Mouse (Mus musculus): ENCODE measurements at regions not wholly inside any gene's neighbourhood (a gene's known extent, or its start where the extent isn't known, plus 50 kb on each side); places are given as distances from the start of the nearest gene placed in this dataset.
"Not testable (repeated sequence)": the region's sequence is repeated elsewhere in the genome, so short reads cannot be mapped to it uniquely, and the experiment has no call there.

- H3K4me1 ChIP-seq (replicated peaks): no peaks in the 10 kb centered on the region
- no peak overlapping the region for H3K4me3 ChIP-seq
- H3K9ac ChIP-seq: no peak overlapping the region
- H3K4me2 ChIP-seq: no peak overlapping the region
- 37% methylated on average over 5 of the region's 5 CpGs for WGBS
- H3K27me3 ChIP-seq: no peaks in the 10 kb centered on the region
- H3K36me3 ChIP-seq: no peaks in the 10 kb centered on the region
- H3K27ac ChIP-seq (replicated peaks): no peak overlapping the region
- ATAC-seq (ENCODE audit: low FRiP score, low read depth): no peak
- no peaks in the 10 kb centered on the region for H3K9me3 ChIP-seq
Measured at GRCm38 (mm10) chr9:91074175-91074480, 288.1 kb upstream of the Zic4 start.

GRCm38 (mm10) chr9:91077490-91077889 is 284.7 kb upstream of the Zic4 start:
- Histone ChIP-seq H3K4me3 (no peak overlapping the region), H3K9ac (no peak overlapping the region), H3K27me3 (no peaks in the 10 kb centered on the region), H3K4me1 (replicated peaks) (no peaks in the 10 kb centered on the region), H3K9me3 (no peaks in the 10 kb centered on the region), H3K4me2 (no peak overlapping the region), H3K27ac (replicated peaks) (no peak overlapping the region), H3K36me3 (no peaks in the 10 kb centered on the region)
- no peak for ATAC-seq (ENCODE audit: low FRiP score, low read depth)
- WGBS: 22% methylated on average over 1 of the region's 1 CpGs

- ATAC-seq (ENCODE audit: low FRiP score, low read depth): no peak
- no peak overlapping the region for H3K27ac ChIP-seq (replicated peaks)
- 31% methylated on average over 1 of the region's 1 CpGs for WGBS
- H3K4me1 ChIP-seq (replicated peaks): no peaks in the 10 kb centered on the region; the same call in 1 of the 2 replicates
- H3K9me3 ChIP-seq: no peaks in the 10 kb centered on the region
- no peaks in the 10 kb centered on the region for H3K36me3 ChIP-seq
- no peak overlapping the region for H3K9ac ChIP-seq
- no peaks in the 10 kb centered on the region for H3K27me3 ChIP-seq
- H3K4me2 ChIP-seq: no peak overlapping the region
- H3K4me3 ChIP-seq: no peak overlapping the region
Measured at GRCm38 (mm10) chr9:91083791-91084190, 278.4 kb upstream of the Zic4 start.

- H3K36me3 ChIP-seq: no peaks in the 10 kb centered on the region
- H3K27ac ChIP-seq (replicated peaks): no peak overlapping the region
- no peaks in the 10 kb centered on the region for H3K9me3 ChIP-seq
- no peak overlapping the region for H3K9ac ChIP-seq
- WGBS: 88% methylated on average over 3 of the region's 3 CpGs
- H3K4me3 ChIP-seq: no peak overlapping the region
- no peaks in the 10 kb centered on the region; the same call in 1 of the 2 replicates for H3K4me1 ChIP-seq (replicated peaks)
- H3K27me3 ChIP-seq: no peaks in the 10 kb centered on the region
- no peak for ATAC-seq (ENCODE audit: low FRiP score, low read depth)
- no peak overlapping the region for H3K4me2 ChIP-seq
Measured at GRCm38 (mm10) chr9:91085923-91086322, 276.3 kb upstream of the Zic4 start.

GRCm38 (mm10) chr9:91089348-91089747 is 272.9 kb upstream of the Zic4 start:
- Histone ChIP-seq H3K27ac (replicated peaks) (no peak overlapping the region), H3K4me2 (no peak overlapping the region), H3K27me3 (no peaks in the 10 kb centered on the region), H3K9me3 (no peaks in the 10 kb centered on the region), H3K36me3 (no peaks in the 10 kb centered on the region), H3K4me3 (no peak overlapping the region), H3K9ac (no peak overlapping the region), H3K4me1 (replicated peaks) (no peaks in the 10 kb centered on the region; the same call in 1 of the 2 replicates)
- ATAC-seq (ENCODE audit: low FRiP score, low read depth): no peak
- 45% methylated on average over 2 of the region's 2 CpGs for WGBS

GRCm38 (mm10) chr9:91091421-91092050 is 270.7 kb upstream of the Zic4 start:
- 96% methylated on average over 1 of the region's 1 CpGs for WGBS

GRCm38 (mm10) chr9:91101614-91102407 is 260.4 kb upstream of the Zic4 start:
- no peak overlapping the region for H3K4me2 ChIP-seq
- no peak for ATAC-seq (ENCODE audit: low FRiP score, low read depth)
- H3K4me1 ChIP-seq (replicated peaks): no peaks in the 10 kb centered on the region
- no peak overlapping the region for H3K9ac ChIP-seq
- H3K27me3 ChIP-seq: no peaks in the 10 kb centered on the region
- 68% methylated on average over 1 of the region's 1 CpGs for WGBS
- no peaks in the 10 kb centered on the region for H3K36me3 ChIP-seq
- no peak overlapping the region for H3K4me3 ChIP-seq
- H3K9me3 ChIP-seq: no peaks in the 10 kb centered on the region
- H3K27ac ChIP-seq (replicated peaks): no peak overlapping the region

More at GRCm38 (mm10) chr9:91091421-91092050, 270.7 kb upstream of the Zic4 start:
- Histone ChIP-seq H3K4me3 (no peak overlapping the region), H3K27ac (replicated peaks) (no peak overlapping the region), H3K4me1 (replicated peaks) (no peaks in the 10 kb centered on the region; the same call in 1 of the 2 replicates), H3K27me3 (no peaks in the 10 kb centered on the region), H3K36me3 (no peaks in the 10 kb centered on the region), H3K9me3 (no peaks in the 10 kb centered on the region), H3K9ac (no peak overlapping the region), H3K4me2 (no peak overlapping the region)
- no peak for ATAC-seq (ENCODE audit: low FRiP score, low read depth)

GRCm38 (mm10) chr9:91122441-91123035 is 239.7 kb upstream of the Zic4 start:
- no peak for ATAC-seq (ENCODE audit: low FRiP score, low read depth)
- no peaks in the 10 kb centered on the region for H3K27me3 ChIP-seq
- no peak overlapping the region for H3K4me2 ChIP-seq
- 79% methylated on average over 5 of the region's 5 CpGs for WGBS
- no peak overlapping the region for H3K9ac ChIP-seq
- H3K36me3 ChIP-seq: no peaks in the 10 kb centered on the region
- no peaks in the 10 kb centered on the region for H3K9me3 ChIP-seq
- no peak overlapping the region for H3K27ac ChIP-seq (replicated peaks)
- no peaks in the 10 kb centered on the region for H3K4me1 ChIP-seq (replicated peaks)
- H3K4me3 ChIP-seq: no peak overlapping the region

- 92% methylated on average over 7 of the region's 7 CpGs for WGBS
- H3K27me3 ChIP-seq: no peaks in the 10 kb centered on the region
- H3K9ac ChIP-seq: no peak overlapping the region
- no peak overlapping the region for H3K4me3 ChIP-seq
- no peaks in the 10 kb centered on the region for H3K9me3 ChIP-seq
- no peak overlapping the region for H3K27ac ChIP-seq (replicated peaks)
- no peak for ATAC-seq (ENCODE audit: low FRiP score, low read depth)
- H3K4me2 ChIP-seq: no peak overlapping the region
- H3K36me3 ChIP-seq: no peaks in the 10 kb centered on the region
- no peaks in the 10 kb centered on the region for H3K4me1 ChIP-seq (replicated peaks)
Measured at GRCm38 (mm10) chr9:91123208-91123607, 239.0 kb upstream of the Zic4 start.

GRCm38 (mm10) chr9:91126630-91127245 is 235.5 kb upstream of the Zic4 start:
- 66% methylated on average over 8 of the region's 8 CpGs for WGBS
- Histone ChIP-seq H3K4me2 (no peak overlapping the region), H3K9me3 (no peaks in the 10 kb centered on the region), H3K9ac (no peak overlapping the region), H3K27me3 (no peaks in the 10 kb centered on the region), H3K27ac (replicated peaks) (no peak overlapping the region), H3K4me3 (no peak overlapping the region), H3K4me1 (replicated peaks) (no peaks in the 10 kb centered on the region), H3K36me3 (no peaks in the 10 kb centered on the region)
- no peak for ATAC-seq (ENCODE audit: low FRiP score, low read depth)

- H3K9me3 ChIP-seq; H3K27ac ChIP-seq (replicated peaks); H3K27me3 ChIP-seq; H3K4me1 ChIP-seq (replicated peaks); H3K36me3 ChIP-seq; H3K4me3 ChIP-seq; ATAC-seq (ENCODE audit: low FRiP score, low read depth); H3K9ac ChIP-seq; H3K4me2 ChIP-seq: not testable (repeated sequence)
- whole genome bisulfite sequencing: 49% methylated on average over 2 of the region's 2 CpGs
Measured at GRCm38 (mm10) chr9:91128491-91128890, 233.7 kb upstream of the Zic4 start.

GRCm38 (mm10) chr9:91130111-91130720 is 232.0 kb upstream of the Zic4 start:
- H3K4me1 ChIP-seq (replicated peaks): no peaks in the 10 kb centered on the region
- no peak overlapping the region for H3K4me2 ChIP-seq
- ATAC-seq (ENCODE audit: low FRiP score, low read depth): no peak

More at GRCm38 (mm10) chr9:91130111-91130720, 232.0 kb upstream of the Zic4 start:
- Histone ChIP-seq H3K4me3 (no peak overlapping the region), H3K27ac (replicated peaks) (no peak overlapping the region), H3K9me3 (no peaks in the 10 kb centered on the region), H3K27me3 (no peaks in the 10 kb centered on the region), H3K36me3 (no peaks in the 10 kb centered on the region), H3K9ac (no peak overlapping the region)
- 82% methylated on average over 13 of the region's 13 CpGs for WGBS
